Mouse (Mus musculus) forebrain, embryonic 12.5 days (tissue): ENCODE measurements around the gene Vsx1. TPM values are rescaled to one million over a fixed set of nuclear protein-coding genes. Genes with fewer than 3 reads are reported as not detected.

ENCODE experiments used
- ATAC-seq: fragments of 200-750 bp; cut with Nextera tagmentation; 2 replicates; pipeline ENCODE4 v1.8.0; 2017; ENCODE audit warnings: moderate TSS enrichment; ENCODE audit not compliant: low FRiP score
- H3K27ac ChIP-seq: fragments of 300-500 bp; sonication (generic); 2 replicates; pipeline ENCODE4 v1.5.1; 2016; ENCODE audit warnings: mild to moderate bottlenecking
- H3K27me3 ChIP-seq: fragments of 300-500 bp; sonication (generic); 2 replicates; pipeline ENCODE4 v1.6.1; 2016; ENCODE audit warnings: mild to moderate bottlenecking
- H3K36me3 ChIP-seq: fragments of 300-500 bp; sonication (generic); replicated peaks from 2 replicates; pipeline ENCODE4 v1.6.1; 2016; ENCODE audit warnings: mild to moderate bottlenecking
- H3K4me1 ChIP-seq: fragments of 300-500 bp; sonication (generic); 2 replicates; pipeline ENCODE4 v1.6.1; 2016
- H3K4me2 ChIP-seq: fragments of 300-500 bp; sonication (generic); 2 replicates; pipeline ENCODE4 v1.6.1; 2016; ENCODE audit warnings: mild to moderate bottlenecking, moderate library complexity
- H3K4me3 ChIP-seq: fragments of 300-500 bp; sonication (generic); replicated peaks from 2 replicates; pipeline ENCODE4 v1.5.1; 2016; ENCODE audit warnings: mild to moderate bottlenecking
- H3K9ac ChIP-seq: fragments of 300-500 bp; sonication (generic); 2 replicates; pipeline ENCODE4 v1.6.1; 2016; ENCODE audit warnings: mild to moderate bottlenecking
- H3K9me3 ChIP-seq: fragments of 300-500 bp; sonication (generic); 2 replicates; pipeline ENCODE4 v1.6.1; 2016
- WGBS: fragments of 180-500 bp; shearing (Covaris S2); methylation state at CpG from one replicate; pipeline ENCODE4 v1.1.7; 2016; 5-methylcytosine and 5-hydroxymethylcytosine counted together
- polyA plus RNA-seq: library from polyadenylated mRNA; unstranded; fragments of >200 nt; fragmentation: Nextera tagmentation; extraction: Ambion mirVana; gene quantifications from 2 replicates; pipeline ENCODE4 v1.2.1, GENCODE M21; 2016

Gene Vsx1
- polyA plus RNA-seq, 1 experiment from 2014 or later: 0.11 TPM

DNA sequence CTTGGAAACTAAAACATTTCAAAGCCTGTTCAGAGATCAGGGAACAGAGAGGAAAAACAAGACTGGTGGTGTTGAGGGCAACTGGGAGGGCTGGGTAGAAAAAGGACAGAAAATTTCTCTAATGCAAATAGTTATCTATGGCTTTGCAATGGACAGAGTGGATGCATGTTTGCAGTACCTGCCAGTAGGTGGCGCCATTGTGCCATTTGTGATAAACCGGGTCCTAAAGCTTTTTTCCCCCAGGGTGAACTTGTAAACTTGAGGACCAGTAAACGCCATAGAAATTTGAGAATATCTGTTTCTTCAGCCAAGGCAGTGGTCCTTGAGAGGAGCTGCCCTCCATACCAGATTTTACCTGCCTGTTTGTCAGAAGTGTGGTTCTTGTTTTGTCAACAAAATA lies 10.8 kb downstream of the Vsx1 start:
- H3K27me3 ChIP-seq: peaks cover 8% of the 10 kb centered on the region
- peaks cover 7% of the 10 kb centered on the region; the same call in 1 of the 2 replicates for H3K4me1 ChIP-seq
- WGBS: 1% methylated on average over 3 of the region's 3 CpGs
- H3K9ac ChIP-seq: no peak overlapping the region
- H3K4me2 ChIP-seq: no peak overlapping the region
- no peak overlapping the region for H3K27ac ChIP-seq
- ATAC-seq: no peak
- H3K36me3 ChIP-seq: no peaks in the 10 kb centered on the region
- H3K9me3 ChIP-seq: no peaks in the 10 kb centered on the region
- no peak overlapping the region for H3K4me3 ChIP-seq

DNA sequence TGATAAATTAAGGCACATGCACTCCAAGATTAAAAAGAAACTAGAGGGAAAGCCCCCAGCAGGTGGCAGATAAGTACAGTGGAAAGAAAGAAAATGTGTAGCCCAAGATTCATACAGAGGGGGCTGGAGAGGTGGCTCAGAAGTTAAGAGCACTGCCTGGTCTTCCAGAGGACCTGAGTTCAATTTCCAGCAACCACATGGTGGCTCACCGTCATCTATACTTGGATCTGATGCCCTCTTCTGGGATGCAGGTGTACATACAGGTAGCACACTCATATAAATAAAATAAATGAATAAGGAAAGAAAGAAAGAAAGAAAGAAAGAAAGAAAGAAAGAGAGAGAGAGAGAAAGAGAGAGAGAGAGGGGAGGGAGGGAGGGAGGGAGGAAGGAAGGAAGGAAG lies 13.6 kb downstream of the Vsx1 start:
- Histone ChIP-seq H3K4me2 (no peak overlapping the region), H3K27ac (no peak overlapping the region), H3K4me3 (no peak overlapping the region), H3K36me3 (no peaks in the 10 kb centered on the region), H3K9me3 (no peaks in the 10 kb centered on the region), H3K4me1 (peaks cover 7% of the 10 kb centered on the region; the same call in 1 of the 2 replicates), H3K9ac (no peak overlapping the region), H3K27me3 (peaks cover 12% of the 10 kb centered on the region)
- ATAC-seq: no peak
- 32% methylated on average over 1 of the region's 1 CpGs for WGBS

DNA sequence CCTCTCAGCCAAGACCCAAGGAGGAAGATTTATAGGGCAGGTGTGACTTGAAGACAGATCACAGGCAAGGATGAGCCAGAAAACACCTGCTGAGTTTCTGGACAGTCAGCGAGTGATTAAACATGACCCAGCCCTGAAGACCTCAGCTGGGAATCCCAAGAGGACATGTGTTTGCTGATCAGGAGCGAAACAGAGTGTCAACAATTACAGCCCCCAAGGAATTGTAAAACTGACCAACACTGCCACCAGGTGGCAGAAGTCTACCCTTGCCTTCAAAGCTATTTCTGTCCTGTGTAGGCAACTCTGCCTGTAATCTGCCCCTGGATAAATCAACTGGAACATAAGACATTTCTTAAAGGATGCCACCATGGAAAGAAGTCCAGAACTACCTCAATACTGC lies 14.3 kb downstream of the Vsx1 start:
- no peak overlapping the region for H3K9ac ChIP-seq
- ATAC-seq: peak; percentile 76
- H3K27me3 ChIP-seq: peaks cover 12% of the 10 kb centered on the region
- H3K36me3 ChIP-seq: no peaks in the 10 kb centered on the region
- H3K4me3 ChIP-seq: no peak overlapping the region
- 6% methylated on average over 2 of the region's 2 CpGs for WGBS
- no peak overlapping the region for H3K4me2 ChIP-seq
- H3K4me1 ChIP-seq: peaks cover 7% of the 10 kb centered on the region; the same call in 1 of the 2 replicates
- H3K9me3 ChIP-seq: no peaks in the 10 kb centered on the region
- H3K27ac ChIP-seq: no peak overlapping the region

DNA sequence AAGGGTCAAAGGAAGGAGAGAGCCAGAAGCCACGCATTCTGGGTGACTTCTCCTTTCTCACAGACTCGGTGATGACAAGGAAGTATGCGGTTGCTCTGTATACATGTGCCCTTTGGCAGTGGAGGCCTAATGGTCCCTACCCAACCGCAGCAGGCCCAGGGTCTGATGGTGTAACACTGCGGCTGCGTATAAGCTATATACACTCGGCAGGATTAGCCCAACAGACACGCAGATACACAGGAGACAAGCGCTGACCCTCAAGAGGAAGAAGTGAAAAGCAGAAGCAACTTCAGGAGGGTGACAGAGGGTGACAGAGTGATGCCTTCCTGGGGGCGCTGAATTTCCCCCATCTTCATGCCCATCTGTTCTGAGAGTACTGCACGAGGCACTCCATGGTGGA lies 15.2 kb downstream of the Vsx1 start:
- Histone ChIP-seq H3K4me2 (no peak overlapping the region), H3K36me3 (no peaks in the 10 kb centered on the region), H3K4me3 (no peak overlapping the region), H3K27me3 (peaks cover 19% of the 10 kb centered on the region), H3K9ac (no peak overlapping the region), H3K9me3 (no peaks in the 10 kb centered on the region), H3K27ac (no peak overlapping the region), H3K4me1 (peaks cover 7% of the 10 kb centered on the region)
- 88% methylated on average over 11 of the region's 11 CpGs for WGBS
- ATAC-seq: peak; percentile 8

DNA sequence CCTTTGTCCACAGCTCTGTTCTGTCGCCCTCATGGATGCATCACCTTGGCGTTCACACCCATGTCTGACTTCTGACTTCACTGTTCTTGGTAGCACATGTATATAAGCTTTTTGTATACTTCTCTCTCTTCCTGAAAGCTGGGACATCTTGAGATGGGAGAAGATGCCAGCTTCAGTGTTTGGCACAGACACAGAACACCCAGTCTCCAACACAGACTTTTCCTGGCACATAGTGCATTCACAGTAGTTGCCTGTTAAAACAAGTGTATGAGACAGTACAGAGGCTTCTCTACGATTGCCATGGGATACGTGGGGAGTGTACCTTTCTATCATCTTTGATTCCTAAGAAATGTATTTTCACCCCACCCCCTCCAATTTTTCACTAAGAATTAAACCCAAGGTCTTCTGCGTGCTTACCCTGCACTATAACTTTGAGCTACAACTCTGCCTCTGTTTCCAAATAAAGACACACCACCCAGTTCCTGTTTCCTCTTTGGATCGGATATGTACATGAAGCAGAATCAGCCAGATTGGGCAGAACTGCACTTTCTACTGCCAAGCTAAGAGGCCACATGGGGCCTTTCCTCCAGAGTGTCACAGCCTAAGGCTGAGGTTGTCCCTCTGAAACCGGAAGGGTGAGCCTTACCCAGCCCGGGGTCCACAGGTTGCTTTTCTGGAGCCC lies 17.4 kb downstream of the Vsx1 start:
- Histone ChIP-seq H3K4me3 (no peak overlapping the region), H3K36me3 (no peaks in the 10 kb centered on the region), H3K27ac (no peak overlapping the region), H3K4me2 (no peak overlapping the region), H3K4me1 (peaks cover 23% of the 10 kb centered on the region), H3K9me3 (no peaks in the 10 kb centered on the region), H3K9ac (no peak overlapping the region), H3K27me3 (peaks cover 19% of the 10 kb centered on the region)
- ATAC-seq: no peak
- WGBS: 84% methylated on average over 8 of the region's 8 CpGs

DNA sequence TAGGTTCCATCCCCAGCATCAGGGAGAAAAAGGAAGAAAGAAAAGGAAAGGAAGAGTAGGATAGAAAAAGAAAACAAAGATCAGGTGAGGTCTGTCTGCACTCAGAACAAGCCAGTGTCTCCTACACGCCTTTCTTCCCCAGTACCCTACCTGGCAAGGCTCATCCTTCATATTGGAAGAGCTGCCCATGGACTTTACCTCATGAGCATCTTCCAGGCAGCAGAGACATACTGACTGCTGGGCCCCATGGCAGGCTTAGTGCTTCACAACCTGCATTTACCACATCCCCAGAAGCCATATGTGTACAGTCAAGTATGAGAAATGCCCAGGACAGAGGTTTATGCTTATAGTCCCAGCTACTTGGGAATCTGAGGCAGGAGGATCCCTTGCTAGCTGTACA lies 18.2 kb downstream of the Vsx1 start:
- no peak overlapping the region for H3K27ac ChIP-seq
- no peak for ATAC-seq
- H3K4me2 ChIP-seq: no peak overlapping the region
- H3K4me1 ChIP-seq: peaks cover 27% of the 10 kb centered on the region
- H3K9ac ChIP-seq: no peak overlapping the region
- H3K27me3 ChIP-seq: peaks cover 19% of the 10 kb centered on the region
- no peak overlapping the region for H3K4me3 ChIP-seq
- 100% methylated on average over 1 of the region's 1 CpGs for WGBS
- no peaks in the 10 kb centered on the region for H3K36me3 ChIP-seq
- H3K9me3 ChIP-seq: no peaks in the 10 kb centered on the region

DNA sequence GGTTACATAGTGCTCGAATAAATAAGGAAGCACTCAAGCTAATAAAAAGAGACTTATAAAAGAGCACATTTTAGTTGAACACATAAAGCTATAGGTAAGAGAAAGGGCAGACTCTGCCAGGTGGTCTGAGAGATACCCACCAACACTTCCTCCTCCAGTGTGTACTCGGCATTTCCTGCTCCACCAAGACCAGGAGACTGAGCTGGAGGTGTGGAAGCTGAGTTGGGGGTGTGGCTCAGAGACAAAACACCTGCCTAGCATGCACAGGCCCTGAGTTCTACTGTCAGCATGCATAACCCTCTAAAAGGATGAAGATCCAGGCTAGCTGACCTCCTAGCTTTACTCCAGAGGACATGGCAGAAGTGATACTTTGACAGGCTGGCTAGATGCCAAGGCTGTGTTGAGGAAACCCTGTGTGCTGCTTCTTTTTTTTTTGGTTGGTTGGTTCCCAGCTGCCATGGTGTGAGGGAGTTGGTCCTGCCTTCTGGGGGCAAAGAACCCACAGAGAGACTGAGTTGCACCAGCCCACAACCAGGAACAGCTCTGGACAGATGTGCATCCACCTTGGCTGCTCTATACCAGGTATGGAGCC lies 19.6 kb downstream of the Vsx1 start:
- no peaks in the 10 kb centered on the region for H3K9me3 ChIP-seq
- no peak overlapping the region for H3K4me3 ChIP-seq
- WGBS: 77% methylated on average over 2 of the region's 2 CpGs
- H3K27ac ChIP-seq: no peak overlapping the region
- peaks cover 36% of the 10 kb centered on the region for H3K4me1 ChIP-seq
- H3K9ac ChIP-seq: no peak overlapping the region
- H3K27me3 ChIP-seq: peaks cover 19% of the 10 kb centered on the region
- H3K36me3 ChIP-seq: no peaks in the 10 kb centered on the region
- no peak overlapping the region for H3K4me2 ChIP-seq
- no peak for ATAC-seq

DNA sequence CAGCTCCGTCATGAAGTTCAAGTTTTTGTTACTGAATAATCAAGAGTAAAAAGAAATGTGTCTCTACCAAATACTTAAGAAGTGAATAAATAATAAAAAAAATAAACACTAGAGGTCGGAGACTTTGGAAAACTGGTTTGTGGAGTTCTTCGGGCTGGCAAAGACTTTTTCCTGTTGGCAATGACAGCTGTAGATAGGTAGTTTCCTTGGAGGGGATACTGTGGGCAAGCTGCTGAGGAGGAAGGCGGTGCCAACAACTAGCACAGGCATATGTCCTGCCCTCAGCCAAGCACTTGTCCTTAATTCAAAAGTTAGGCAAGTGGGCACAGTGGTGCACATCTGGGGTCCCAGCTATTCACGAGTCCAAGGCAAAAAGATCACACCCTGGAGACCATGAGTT lies 20.2 kb downstream of the Vsx1 start:
- Histone ChIP-seq H3K4me1 (peaks cover 36% of the 10 kb centered on the region), H3K9ac (no peak overlapping the region), H3K36me3 (no peaks in the 10 kb centered on the region), H3K4me3 (no peak overlapping the region), H3K4me2 (0 out of 2 replicates have a peak overlapping the region, but pooled peaks have one; percentile 87), H3K9me3 (no peaks in the 10 kb centered on the region), H3K27me3 (peaks cover 19% of the 10 kb centered on the region), H3K27ac (no peak overlapping the region)
- no peak for ATAC-seq
- WGBS: 88% methylated on average over 5 of the region's 5 CpGs

DNA sequence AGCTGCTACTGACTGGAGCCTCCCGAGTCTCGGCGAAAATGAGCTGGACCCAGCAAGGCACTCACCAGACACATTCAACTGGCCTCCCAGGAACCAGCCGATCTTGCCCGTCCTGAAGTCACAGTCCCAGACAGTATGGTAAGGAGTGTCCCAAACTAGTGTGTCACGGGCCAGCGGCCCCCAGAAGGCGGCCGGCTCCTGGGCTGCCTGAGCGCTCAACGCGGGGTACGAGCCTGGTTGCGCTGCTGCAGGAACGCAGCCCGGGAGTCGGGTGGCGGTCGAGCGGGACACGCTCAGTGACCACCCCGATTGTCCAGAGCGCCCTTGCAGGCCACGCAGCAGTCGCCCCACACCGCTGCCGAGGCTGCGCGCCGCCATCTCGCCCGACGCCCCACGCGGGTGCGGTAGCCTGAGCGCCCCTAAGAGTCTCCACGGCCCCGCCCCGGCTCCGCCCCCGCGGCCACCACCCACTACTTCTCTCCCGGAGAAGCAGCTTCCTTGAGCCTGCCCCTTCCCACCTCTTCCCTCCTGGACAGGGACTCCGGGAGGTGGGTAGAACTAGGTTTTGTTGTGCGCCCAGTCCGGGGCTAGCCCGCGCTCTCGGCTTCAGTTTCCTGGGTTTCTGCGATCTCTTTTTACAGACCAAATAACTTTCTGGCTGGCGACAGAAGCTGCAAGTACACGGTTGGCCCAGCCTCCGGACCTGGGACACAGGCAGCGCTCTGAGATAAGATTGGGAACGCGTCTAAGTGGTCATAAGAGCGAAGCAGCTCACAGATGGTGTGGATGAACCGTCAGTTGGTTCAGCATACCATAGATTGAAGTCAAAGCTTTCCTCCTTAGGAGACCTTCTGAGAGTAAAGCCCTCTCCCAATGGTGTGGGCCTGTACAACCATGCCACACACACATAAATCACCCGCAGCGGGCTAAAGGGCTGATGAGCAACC lies 21.1 kb downstream of the Vsx1 start, which contains the start of gene Acss1:
TSS of gene Acss1 (minus strand) at position 681 of the 947 bp plus-strand sequence.
- Histone ChIP-seq H3K9ac (peak within 1 kb of the TSS; percentile 78), H3K4me3 (peak within 1 kb of the TSS; percentile 75), H3K4me2 (peak within 1 kb of the TSS; percentile 87), H3K4me1 (peaks cover 38% of the 10 kb centered on the region), H3K27ac (peak within 1 kb of the TSS; percentile 77), H3K36me3 (no peaks in the 10 kb centered on the region), H3K9me3 (no peaks in the 10 kb centered on the region), H3K27me3 (peaks cover 19% of the 10 kb centered on the region)
- peak; percentile 87 for ATAC-seq
- 4% methylated on average over 54 of the region's 61 CpGs for WGBS

DNA sequence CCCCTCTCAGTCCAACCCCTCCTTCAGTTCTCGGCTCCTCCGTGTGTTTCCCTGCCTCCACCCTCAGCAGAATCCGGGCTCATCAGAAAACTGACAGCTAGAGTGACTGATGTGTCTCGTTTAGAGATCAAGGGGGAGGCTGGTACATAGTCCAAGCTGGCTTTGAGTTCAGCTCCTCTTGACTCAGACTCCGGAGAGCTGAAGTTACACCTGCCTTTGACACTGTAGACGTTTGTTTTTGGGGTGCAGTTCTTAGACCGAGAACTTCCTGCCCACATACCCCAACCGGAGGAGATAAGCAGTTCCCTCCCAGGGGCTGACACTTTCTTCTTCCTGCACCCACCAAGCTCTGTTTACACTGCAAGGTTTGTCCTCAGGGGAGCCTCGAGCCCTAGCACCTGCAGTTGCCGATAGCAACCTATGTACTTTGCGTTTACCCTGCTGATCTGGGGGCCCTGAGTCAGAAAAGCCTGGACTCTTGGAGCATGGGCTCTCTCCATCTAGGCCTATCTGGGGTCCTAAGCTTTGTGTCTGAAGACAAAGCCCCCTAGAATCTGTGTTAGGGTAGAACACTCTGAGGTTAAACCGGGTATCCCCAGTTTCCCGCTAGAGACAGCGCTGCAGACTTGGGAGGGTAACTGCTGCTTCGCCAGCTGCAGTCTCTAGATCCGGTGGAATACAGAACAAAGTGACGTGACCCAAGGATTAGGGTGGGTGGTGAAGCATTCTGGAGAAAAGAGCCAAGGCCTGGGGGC lies 21.9 kb downstream of the Vsx1 start:
- ATAC-seq: peak; percentile 40
- Histone ChIP-seq H3K27me3 (peaks cover 19% of the 10 kb centered on the region), H3K9ac (peak overlapping the region; percentile 78), H3K27ac (peak overlapping the region; percentile 77), H3K4me1 (peaks cover 38% of the 10 kb centered on the region), H3K4me2 (peak overlapping the region; percentile 87), H3K36me3 (no peaks in the 10 kb centered on the region), H3K9me3 (no peaks in the 10 kb centered on the region), H3K4me3 (peak overlapping the region; percentile 75)
- whole genome bisulfite sequencing: 3% methylated on average over 17 of the region's 17 CpGs

DNA sequence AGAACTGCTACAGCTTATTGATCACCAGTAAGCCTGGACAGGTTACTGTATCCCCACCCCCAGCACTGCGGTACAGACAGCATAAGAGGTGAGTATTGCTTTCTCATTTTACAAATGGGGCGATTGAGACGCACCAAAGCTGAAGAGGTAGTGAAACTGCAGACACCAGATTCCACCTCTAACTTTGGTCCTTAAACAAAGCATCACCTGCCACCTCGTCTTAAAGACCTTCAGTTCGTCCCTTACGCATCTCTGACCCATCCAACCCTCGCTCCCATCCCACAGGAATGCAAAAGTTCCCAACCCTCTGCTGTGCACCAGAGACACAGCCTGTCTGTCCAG lies 22.5 kb downstream of the Vsx1 start:
- Histone ChIP-seq H3K27ac (peak overlapping the region; percentile 77; the same call in 1 of the 2 replicates), H3K4me3 (peak overlapping the region; percentile 75), H3K4me2 (peak overlapping the region; percentile 87), H3K9ac (peak overlapping the region; percentile 78), H3K27me3 (peaks cover 19% of the 10 kb centered on the region), H3K9me3 (no peaks in the 10 kb centered on the region), H3K4me1 (peaks cover 43% of the 10 kb centered on the region), H3K36me3 (no peaks in the 10 kb centered on the region)
- no peak for ATAC-seq
- 50% methylated on average over 7 of the region's 7 CpGs for WGBS
